In the genomic region with DNA sequence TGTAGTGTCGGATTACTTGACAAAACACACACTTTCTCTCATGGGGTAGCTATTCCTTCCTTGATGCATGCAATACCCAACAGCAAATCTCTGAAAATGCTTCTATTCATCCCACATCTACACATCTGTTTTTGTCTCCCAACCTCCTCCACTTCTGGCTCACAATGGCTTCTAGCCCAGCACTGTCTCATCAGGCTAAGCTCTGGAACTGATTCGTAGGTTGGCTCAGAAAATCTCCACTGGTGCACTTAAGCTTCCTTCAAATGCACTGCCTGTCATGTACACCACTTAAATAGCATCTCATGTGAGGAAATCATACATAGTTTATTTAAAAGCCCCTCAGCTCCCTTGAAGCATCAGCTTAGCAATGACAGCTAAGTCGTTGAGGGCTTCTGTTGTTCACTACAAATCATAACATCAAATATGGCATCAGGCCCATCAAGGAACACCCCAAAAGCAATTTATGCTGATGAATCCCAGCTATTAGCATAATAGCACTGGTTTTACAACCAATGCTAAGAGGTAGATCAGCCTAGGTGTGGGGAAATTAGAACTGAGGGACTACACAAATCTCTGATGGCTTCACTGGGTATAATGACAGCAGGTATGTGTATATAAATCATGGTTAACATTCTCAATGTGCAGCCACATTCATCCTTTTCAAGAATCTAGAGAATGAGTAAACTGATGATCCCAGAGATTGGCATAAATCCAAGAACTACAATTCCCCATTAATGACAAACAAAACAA, we compare ENCODE assay signal across 22 mouse cellular contexts.
DNase-seq lines count a peak whose midpoint lies in the region; ATAC-seq and TF ChIP-seq lines count a peak whose summit lies in the region.
"Had no signal": no experiment of that assay in that cellular context is flagged by ENCODE, and none has a peak within 500 bp of the region (broad histone marks: within the 10 kb centered on the region; RNA-seq: fewer than 3 reads in every experiment).

No protein-coding gene starts in this region.

- H3K4me3 ChIP-seq in forebrain, embryonic 14.5 days (ENCODE audit: low read depth, low read length): no peak overlapping the region
- H3K4me3 ChIP-seq in forebrain, postnatal 0 days (ENCODE audit: low read depth, low read length): no peak overlapping the region
- no peak overlapping the region for H3K4me3 ChIP-seq in hindbrain, embryonic 14.5 days (replicated peaks; ENCODE audit: low read length)
- H3K4me3 ChIP-seq in hindbrain, embryonic 11.5 days (ENCODE audit: low read depth, low read length): no peak overlapping the region
- H3K4me3 ChIP-seq: kidney, embryonic 15.5 days; liver, embryonic 12.5 days; midbrain, embryonic 10.5 days had no signal

- H3K9ac ChIP-seq in forebrain, embryonic 14.5 days (ENCODE audit: low read length): no peak overlapping the region
- no peak overlapping the region for H3K9ac ChIP-seq in forebrain, postnatal 0 days
- H3K9ac ChIP-seq in hindbrain, embryonic 14.5 days: no peak overlapping the region
- H3K9ac ChIP-seq in hindbrain, embryonic 11.5 days (ENCODE audit: low read depth, low read length): no peak overlapping the region
- H3K9ac ChIP-seq: kidney, embryonic 15.5 days; liver, embryonic 12.5 days had no signal

- ATAC-seq in forebrain, embryonic 14.5 days: no peak
- no peak for ATAC-seq in forebrain, postnatal 0 days
- ATAC-seq in hindbrain, embryonic 14.5 days (ENCODE audit: low FRiP score): peak; percentile 43
- no peak for ATAC-seq in hindbrain, embryonic 11.5 days (ENCODE audit: low FRiP score)
- ATAC-seq: liver, embryonic 12.5 days had no signal

- no peaks in the 10 kb centered on the region for H3K4me1 ChIP-seq in forebrain, embryonic 14.5 days (ENCODE audit: control insufficient read depth, insufficient read depth, low read length)
- H3K4me1 ChIP-seq in forebrain, postnatal 0 days (ENCODE audit: insufficient read depth): no peaks in the 10 kb centered on the region
- H3K4me1 ChIP-seq in hindbrain, embryonic 14.5 days (replicated peaks; ENCODE audit: control insufficient read depth, insufficient read depth, low read length): no peaks in the 10 kb centered on the region
- no peaks in the 10 kb centered on the region for H3K4me1 ChIP-seq in hindbrain, embryonic 11.5 days (replicated peaks; ENCODE audit: control insufficient read depth, insufficient read depth, low read length)
- H3K4me1 ChIP-seq: liver, embryonic 12.5 days; midbrain, embryonic 10.5 days had no signal

- H3K36me3 ChIP-seq in forebrain, embryonic 14.5 days (ENCODE audit: control insufficient read depth, insufficient read depth, low read length): no peaks in the 10 kb centered on the region
- no peaks in the 10 kb centered on the region for H3K36me3 ChIP-seq in forebrain, postnatal 0 days (ENCODE audit: insufficient read depth)
- H3K36me3 ChIP-seq in hindbrain, embryonic 14.5 days (replicated peaks; ENCODE audit: control insufficient read depth, insufficient read depth): no peaks in the 10 kb centered on the region
- H3K36me3 ChIP-seq in hindbrain, embryonic 11.5 days (ENCODE audit: control insufficient read depth, insufficient read depth, low read length): no peaks in the 10 kb centered on the region
- H3K36me3 ChIP-seq: kidney, embryonic 15.5 days; liver, embryonic 12.5 days; midbrain, embryonic 10.5 days had no signal

- H3K4me2 ChIP-seq in forebrain, embryonic 14.5 days (ENCODE audit: low read length): no peak overlapping the region
- no peak overlapping the region for H3K4me2 ChIP-seq in forebrain, postnatal 0 days (ENCODE audit: low read depth)
- H3K4me2 ChIP-seq in hindbrain, embryonic 14.5 days (replicated peaks): no peak overlapping the region
- H3K4me2 ChIP-seq in hindbrain, embryonic 11.5 days (replicated peaks; ENCODE audit: low read depth, low read length): no peak overlapping the region
- H3K4me2 ChIP-seq: heart, embryonic 11.5 days; kidney, embryonic 15.5 days; liver, embryonic 12.5 days had no signal

- TF ChIP-seq CTCF in forebrain, postnatal 0 days (IDR thresholded peaks at IDR 0.05; ENCODE audit: low read depth): no peak

- H3K9me3 ChIP-seq in forebrain, embryonic 14.5 days (replicated peaks; ENCODE audit: control insufficient read depth, low read length): no peaks in the 10 kb centered on the region
- H3K9me3 ChIP-seq in forebrain, postnatal 0 days (ENCODE audit: low read length): no peaks in the 10 kb centered on the region
- no peaks in the 10 kb centered on the region for H3K9me3 ChIP-seq in hindbrain, embryonic 14.5 days (ENCODE audit: control insufficient read depth, low read length)
- H3K9me3 ChIP-seq in hindbrain, embryonic 11.5 days (ENCODE audit: control insufficient read depth, low read length): no peaks in the 10 kb centered on the region
- H3K9me3 ChIP-seq: kidney, embryonic 15.5 days; liver, embryonic 12.5 days; midbrain, embryonic 10.5 days had no signal

- WGBS in forebrain, embryonic 14.5 days: 75% methylated on average over 3 of the region's 3 CpGs
- 59% methylated on average over 3 of the region's 3 CpGs for WGBS in forebrain, postnatal 0 days
- 74% methylated on average over 3 of the region's 3 CpGs for WGBS in hindbrain, embryonic 14.5 days
- WGBS in hindbrain, embryonic 11.5 days: 85% methylated on average over 3 of the region's 3 CpGs

- H3K27me3 ChIP-seq in forebrain, embryonic 14.5 days (replicated peaks; ENCODE audit: control insufficient read depth, insufficient read depth, low read length): no peaks in the 10 kb centered on the region
- no peaks in the 10 kb centered on the region for H3K27me3 ChIP-seq in forebrain, postnatal 0 days (ENCODE audit: insufficient read depth, low read length)
- no peaks in the 10 kb centered on the region for H3K27me3 ChIP-seq in hindbrain, embryonic 14.5 days (ENCODE audit: control insufficient read depth, insufficient read depth, low read length)
- H3K27me3 ChIP-seq in hindbrain, embryonic 11.5 days (ENCODE audit: control insufficient read depth, insufficient read depth, low read length): no peaks in the 10 kb centered on the region
- H3K27me3 ChIP-seq: kidney, embryonic 15.5 days; liver, embryonic 12.5 days had no signal

- no peak overlapping the region for H3K27ac ChIP-seq in forebrain, embryonic 14.5 days (ENCODE audit: low read depth, low read length)
- H3K27ac ChIP-seq in forebrain, postnatal 0 days (ENCODE audit: low read depth, low read length): no peak overlapping the region
- no peak overlapping the region for H3K27ac ChIP-seq in hindbrain, embryonic 14.5 days
- H3K27ac ChIP-seq in hindbrain, embryonic 11.5 days (ENCODE audit: low read depth, low read length): no peak overlapping the region
- H3K27ac ChIP-seq: liver, embryonic 12.5 days; midbrain, embryonic 10.5 days had no signal

- peak; percentile 6 for DNase-seq in forebrain, embryonic 14.5 days (ENCODE audit: low spot score)
- no peak for DNase-seq in forebrain, postnatal 0 days
- DNase-seq in hindbrain, embryonic 14.5 days (ENCODE audit: low spot score): no peak
- no peak for DNase-seq in hindbrain, embryonic 11.5 days (ENCODE audit: low spot score)
- peak; percentile 1 for DNase-seq in ovary, postnatal 14 days (ENCODE audit: low spot score)
- DNase-seq in ovary, adult 18-20 months (ENCODE audit: low spot score): no peak
- DNase-seq in telencephalon, adult 2 months (ENCODE audit: low read depth, low spot score): peak; percentile 13
- no peak for DNase-seq in layer of hippocampus, postnatal 10 days (ENCODE audit: low spot score in 2 of 2)
- DNase-seq: adrenal gland, postnatal 10 days; cerebellum, adult 8-10 months; heart, adult 11 months; kidney, adult 11 months; kidney, postnatal 4 days; lung, adult 18-20 months; lung, postnatal 10 days; right cerebral cortex, adult 18-20 months; thymus, adult 2 months; thymus, postnatal 4 days had no signal

Comparison
In these comparisons a context has a peak if more than half of its experiments do, and no peak if none do; other contexts are left out.
1. DNase-seq: peak in forebrain, embryonic 14.5 days (single experiment), ovary, postnatal 14 days (single experiment) and telencephalon, adult 2 months (single experiment); none in forebrain, postnatal 0 days (single experiment), hindbrain, embryonic 14.5 days (single experiment), hindbrain, embryonic 11.5 days (single experiment), ovary, adult 18-20 months (single experiment) and layer of hippocampus, postnatal 10 days (0 of 2).